Mouse (Mus musculus): ENCODE data around the gene Kcnh5. TPM values are rescaled to one million over a fixed set of nuclear protein-coding genes. Genes with fewer than 3 reads are reported as not detected.

The Kcnh5 gene
- total RNA-seq, 2 experiments from 2014 or later = 0.23 to 0.40 TPM

DNA sequence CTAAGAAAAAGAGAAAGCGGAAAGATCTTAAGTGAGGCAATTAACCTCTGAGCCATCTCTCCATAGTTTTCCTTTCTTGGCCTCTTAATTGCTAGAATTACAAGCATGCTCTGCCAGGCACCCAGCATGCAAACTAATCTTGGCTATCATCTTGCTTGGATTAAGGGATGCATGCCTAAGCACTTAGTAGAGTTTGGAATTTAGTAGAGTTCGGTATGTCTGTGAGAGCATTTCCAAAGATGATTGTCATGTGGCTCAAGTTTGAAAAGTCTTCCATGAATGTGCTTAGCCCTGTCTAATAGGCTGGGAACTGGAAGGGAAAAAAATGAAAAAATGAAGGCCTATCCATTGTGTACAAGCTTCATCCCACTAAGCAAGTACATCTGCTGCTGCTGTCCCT lies 224.5 kb downstream of the Kcnh5 start:
- no peak for DNase-seq

DNA sequence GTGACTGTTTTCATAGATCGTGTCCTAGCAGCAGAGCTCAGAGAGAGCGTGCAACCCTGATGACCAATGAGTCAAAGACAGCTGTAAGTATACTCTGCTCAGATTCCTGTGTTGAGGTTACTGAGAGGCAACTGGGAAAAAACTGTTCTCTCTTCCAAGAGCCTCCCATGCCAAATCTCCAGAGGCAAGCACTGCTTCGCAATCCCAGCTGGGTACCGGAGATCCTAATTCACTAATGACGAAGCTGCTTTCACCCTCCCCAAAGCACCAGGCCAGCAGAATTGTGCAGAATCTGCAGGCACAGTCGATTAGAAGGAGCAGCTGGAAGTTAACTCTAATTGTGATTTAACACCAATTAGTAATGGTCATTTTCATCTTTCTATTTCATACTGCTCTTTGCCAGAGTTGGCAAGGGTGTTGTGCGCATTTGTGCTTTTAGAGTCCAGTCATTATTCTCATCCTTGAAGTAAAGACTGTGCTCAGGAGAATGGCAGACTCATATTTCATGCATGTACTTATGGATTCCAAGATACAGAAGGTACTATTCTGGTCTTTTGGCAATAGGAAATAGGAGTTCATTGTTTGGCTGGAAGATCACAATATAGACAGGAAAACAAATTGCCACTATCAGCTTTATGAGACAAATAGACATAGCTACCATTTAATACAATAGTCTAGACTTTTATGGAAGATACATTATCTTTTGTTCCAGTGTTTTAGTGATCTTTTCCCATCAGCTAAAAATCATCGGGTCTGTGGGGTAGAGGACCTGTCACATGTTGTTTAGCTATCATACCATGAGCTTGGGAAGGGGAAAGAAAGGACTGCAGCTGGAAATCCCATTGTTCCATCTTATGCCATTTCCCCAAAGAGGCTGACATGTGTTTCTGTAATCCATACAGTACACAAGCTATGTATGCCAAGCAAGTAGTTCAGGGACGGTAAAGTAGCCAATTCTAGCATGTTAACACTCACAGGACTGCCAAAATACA lies 225.7 kb downstream of the Kcnh5 start:
- peak; percentile 5 for DNase-seq

DNA sequence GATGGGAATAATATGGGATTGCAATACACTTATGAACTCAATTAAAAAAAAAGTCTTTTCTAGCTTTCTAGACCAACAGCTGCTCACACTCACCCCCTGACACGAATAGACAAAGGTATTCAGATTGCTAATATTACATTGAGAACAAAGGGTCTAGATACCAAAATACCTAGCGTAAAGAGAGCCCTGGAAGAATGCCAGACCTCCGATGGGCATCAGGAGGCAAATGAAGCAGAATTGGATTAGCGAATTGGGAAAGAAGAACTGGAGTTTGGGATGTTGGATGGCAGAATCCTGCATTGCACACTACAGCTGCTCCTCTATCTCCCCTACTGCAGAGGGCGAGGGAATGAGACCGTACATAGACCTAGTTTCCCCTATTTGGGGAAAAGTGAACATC lies 275.8 kb downstream of the Kcnh5 start:
- no peak for DNase-seq

DNA sequence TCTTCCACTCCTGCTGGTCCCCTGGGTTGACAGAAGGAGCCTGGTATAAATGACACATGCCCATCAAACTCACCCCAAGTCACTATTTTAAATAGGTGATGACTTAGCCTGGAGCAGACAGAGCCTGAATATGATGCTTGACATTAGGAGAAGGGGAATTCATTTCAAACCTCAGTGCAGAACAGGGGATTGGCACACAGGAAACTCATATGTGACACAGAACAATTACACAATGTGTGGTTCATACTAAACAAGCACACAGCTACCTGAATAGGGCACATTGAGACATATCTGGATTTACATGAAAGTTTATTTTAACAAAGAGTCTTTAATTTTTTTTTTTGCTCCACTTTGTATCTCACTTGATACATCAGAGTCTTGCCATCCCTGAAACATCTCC lies 276.4 kb downstream of the Kcnh5 start:
- DNase-seq = no peak

DNA sequence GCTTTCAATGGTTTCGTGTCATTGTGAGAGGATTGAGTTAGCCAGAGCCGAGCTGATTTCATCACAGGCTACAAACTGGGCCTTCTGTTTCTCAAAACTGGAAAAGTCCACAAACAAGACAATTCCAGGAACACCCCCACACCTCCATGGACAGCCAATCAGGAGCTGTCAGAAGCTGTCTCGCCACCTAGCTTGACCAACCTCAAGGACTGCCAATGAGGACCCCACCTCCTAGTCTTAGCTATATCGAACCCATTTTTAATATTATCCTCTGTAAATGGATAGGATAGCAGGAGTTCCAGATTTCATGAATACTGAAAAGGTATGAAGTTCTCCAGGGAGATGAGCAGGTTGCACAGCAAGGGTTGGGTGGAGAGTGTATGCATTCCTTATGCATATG lies 278.1 kb downstream of the Kcnh5 start:
- no peak for DNase-seq

DNA sequence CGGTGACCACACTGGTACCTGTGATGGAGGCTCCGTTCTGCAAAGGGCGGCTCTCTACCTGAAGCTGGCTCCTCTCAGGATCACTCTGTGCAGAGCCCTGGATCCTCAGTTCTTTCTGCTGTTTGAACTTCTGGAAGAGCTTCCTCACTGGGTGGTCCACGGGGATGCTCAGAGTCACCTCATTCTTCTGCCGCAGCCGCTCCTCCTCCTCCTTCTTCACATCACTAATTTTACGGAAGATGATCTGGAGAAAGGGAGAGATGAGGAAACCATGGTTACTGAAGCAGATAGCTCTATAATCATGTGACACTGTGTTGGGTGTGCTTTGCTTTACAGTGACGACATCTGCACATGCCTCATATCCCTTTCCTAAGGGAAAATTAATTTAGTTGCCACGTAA lies 278.9 kb downstream of the Kcnh5 start:
- no peak for DNase-seq

DNA sequence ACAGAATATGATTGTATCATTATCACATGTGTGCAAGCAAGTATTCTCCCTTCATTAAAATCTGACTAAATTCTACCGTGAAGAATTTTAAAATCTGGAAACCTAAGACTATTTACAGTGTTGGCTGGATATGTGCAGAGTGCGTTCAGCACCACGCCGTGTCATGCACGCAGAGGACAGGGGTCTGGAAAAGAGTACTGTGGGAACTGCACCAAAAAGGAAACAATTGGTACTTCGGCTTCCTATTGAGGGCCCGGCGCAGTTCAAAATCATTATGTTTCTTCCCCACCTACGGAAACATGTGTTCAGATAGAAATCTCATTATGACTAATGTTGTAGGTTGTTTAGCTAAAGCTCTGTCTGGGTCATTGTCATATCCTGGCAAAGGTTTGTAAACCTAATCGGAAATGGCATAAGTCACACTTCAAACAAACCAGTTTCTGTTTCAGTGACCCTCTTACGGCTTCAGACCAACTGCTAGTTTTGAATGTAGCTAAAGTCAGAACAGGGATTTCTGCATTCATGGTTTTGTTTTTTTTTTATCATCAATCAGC lies 282.2 kb downstream of the Kcnh5 start:
- DNase-seq = no peak

DNA sequence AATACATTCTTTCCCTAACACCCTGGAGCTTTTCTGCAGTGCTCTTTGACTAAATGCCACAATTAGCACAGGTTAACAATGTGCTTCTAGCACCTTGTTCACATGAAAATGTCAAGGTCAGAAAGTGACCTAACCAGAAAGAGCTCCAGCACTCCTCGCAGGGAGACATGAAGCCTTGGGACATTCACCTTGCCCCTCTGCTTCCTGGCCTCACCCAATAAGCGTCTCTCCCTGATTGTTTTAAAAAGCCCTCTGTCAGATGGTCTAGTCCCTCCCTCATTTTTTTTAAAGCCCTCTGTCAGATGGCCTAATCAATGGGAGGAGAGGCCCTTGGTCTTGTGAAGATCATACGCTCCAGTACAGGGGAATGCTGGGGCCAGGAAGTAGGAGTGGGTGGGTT lies 287.7 kb downstream of the Kcnh5 start:
- no peak for DNase-seq

DNA sequence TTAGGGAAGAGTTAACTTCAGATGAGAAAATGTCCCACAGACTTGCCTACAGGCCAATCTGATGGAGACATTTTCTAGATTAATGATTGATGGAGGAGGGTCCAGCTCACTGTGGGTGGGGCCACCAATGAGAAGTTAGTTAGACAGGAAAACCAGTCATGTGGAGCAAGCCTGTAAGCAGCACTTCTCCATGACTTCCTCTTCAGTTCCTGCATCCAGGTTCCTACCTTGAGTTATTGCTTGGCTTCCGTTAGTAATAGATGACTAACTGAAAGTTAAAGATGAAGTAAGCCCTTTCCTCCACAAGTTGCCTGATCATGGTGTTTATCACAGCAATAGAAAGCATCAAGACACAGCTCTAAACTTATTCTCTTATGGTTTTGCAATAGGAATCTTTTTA lies 290.1 kb downstream of the Kcnh5 start:
- DNase-seq = no peak

DNA sequence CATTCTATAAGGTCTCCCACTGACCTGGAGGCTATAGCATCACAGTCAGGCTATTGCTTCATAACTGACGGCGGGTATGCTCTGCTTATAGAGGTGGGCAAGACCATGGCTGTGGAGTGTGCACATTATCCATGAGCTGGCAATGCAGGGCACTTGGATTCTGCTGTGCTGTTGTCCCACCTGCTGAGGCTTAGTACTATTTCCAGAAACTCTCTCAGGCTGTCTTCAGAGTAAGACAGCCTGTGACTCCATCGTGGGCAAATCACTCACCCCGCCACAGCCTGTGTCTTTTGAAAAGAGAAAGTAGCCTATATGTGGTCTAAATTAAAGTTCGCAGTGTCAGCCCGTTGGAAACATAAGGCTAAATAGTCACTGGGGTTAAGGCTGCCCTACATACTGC lies 295.8 kb downstream of the Kcnh5 start:
- DNase-seq = no peak

DNA sequence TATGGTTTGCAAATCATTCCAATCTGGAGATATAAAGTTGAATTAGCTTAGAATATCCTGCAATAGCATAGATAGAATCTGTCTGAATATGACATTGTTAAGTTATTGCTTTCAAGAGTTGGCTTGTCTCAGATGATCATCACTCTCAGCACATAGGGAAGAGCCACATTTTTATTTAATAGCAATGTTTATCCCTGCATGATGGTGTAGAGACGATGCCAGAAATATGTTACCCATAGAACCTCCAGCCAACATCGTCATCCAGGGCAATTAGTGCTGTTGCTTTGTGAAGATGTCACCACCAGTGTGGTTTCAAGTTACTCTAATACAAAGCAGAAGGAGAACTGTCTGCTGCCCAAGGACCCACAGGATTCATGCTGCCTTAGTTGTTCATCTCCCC lies 321.5 kb downstream of the Kcnh5 start:
- no peak for DNase-seq

DNA sequence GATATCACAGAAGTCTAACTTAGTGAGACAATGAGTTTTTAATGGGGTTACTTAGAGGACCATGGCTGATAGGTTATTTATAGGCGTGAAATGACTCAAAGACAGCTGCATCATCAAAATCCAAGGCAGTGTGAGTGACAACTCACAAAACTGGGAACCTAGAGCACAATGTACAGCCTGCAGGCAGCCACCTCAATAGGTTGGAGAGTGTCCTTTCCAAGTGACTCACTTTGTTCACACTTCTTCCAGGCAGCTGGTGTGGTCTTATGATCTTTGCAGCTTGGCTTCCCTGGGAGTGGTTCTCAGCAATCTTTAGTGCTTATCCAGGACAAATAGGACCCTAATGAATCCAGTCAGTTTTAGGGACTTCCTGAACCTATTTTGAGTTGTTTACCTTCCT lies 322.9 kb downstream of the Kcnh5 start:
- no peak for DNase-seq

DNA sequence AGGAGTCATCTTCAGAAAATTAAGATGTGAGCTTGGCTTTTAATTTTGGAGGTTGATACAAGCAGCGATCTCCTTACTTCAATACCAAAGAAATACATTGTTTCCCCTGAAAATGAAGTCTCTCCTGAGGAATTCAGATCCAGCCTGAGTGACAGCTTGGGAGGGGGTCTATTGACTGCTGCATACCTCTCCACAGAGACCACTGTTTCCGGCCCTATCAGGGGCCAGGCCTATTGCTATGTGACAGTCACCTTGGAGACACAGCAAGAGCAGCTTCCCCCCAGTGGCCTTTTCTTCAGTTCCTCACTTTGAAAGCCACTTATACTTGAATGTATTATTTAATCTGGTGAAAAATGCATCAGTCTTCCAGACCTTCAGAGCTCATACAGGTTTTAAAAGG lies 326.8 kb downstream of the Kcnh5 start:
- DNase-seq = no peak

DNA sequence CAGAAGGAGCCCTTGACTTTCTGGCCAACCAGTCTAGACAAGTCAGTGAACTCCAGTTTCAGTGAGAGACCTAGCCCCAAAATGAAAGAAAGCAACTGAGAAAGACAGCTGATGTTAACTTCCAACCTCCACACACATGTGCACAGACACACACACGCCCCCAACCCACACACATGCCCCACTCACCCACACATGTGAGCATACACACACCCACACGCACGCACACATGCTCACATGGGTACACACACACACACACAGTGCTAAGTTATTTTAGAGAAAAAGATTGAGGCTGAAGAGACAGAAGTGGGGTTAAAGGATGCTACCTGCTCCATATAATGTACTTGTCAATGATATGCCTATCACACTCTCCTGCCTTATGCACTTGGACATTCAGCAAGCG lies 327.2 kb downstream of the Kcnh5 start:
- no peak for DNase-seq

DNA sequence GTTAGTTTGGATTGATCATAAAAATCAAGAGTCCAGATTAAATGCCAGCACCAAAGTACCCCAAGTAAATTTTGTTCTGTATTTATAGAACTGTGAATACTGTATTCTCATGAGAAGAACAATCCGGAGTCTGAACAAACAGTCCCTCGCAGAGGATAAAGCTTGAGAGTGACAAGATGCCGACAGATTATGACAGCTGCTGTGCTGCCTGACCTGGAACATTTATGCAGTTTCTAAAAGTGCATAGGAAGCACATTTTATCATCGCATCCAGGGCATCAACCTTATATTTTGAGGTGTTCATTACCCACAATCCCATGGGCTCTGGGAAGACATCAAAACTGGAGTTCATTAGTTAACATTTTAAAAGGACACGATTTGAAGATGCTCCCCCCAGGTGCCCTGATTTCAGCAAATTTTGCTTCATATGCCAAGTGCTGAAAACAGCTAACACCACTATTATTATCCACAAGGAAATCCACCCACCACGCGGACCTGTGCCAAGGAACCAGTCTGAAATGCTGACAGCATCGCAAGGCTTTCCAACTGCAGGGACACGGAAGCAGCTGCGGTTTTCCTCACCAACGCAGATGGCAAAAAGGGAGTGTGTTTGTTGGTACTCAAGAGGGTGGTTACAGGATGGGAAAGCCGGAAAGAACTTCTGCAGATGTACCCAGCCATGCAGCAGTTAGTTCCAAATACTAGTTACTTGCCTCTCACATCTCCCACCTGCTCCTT lies 328.4 kb downstream of the Kcnh5 start:
- peak; percentile 40 for DNase-seq

Other genes with a start within 250 kb of the Kcnh5 start
- gene Rhoj, start 131.0 kb upstream of the Kcnh5 start, total RNA-seq (2021) = 10 to 100 TPM; 37.9 to 38.6 TPM
- gene Gphb5, start 239.4 kb upstream of the Kcnh5 start, total RNA-seq (2021) = not detected

Data from gastrocnemius, postnatal 10 days (tissue).